Mouse (Mus musculus) embryonic facial prominence, embryonic 13.5 days (tissue): ENCODE measurements around the gene Shpk. TPM values are rescaled to one million over a fixed set of nuclear protein-coding genes. Genes with fewer than 3 reads are reported as not detected.

Experiments
- polyA plus RNA-seq: library from polyadenylated mRNA; unstranded; fragments of >200 nt; fragmentation: Nextera tagmentation; extraction: Ambion mirVana; gene quantifications from 2 replicates; pipeline ENCODE4 v1.2.1, GENCODE M21; 2015

Shpk gene
- polyA plus RNA-seq, 1 experiment from 2014 or later: 1.6 TPM

Other genes starting within 250 kb of the Shpk start
- 1.3 and 1.6 TPM in 2 replicates for gene Atp2a3, start 238.3 kb upstream of the Shpk start, polyA plus RNA-seq
- 0.96 and 1.0 TPM in 2 replicates for gene P2rx1, start 200.4 kb upstream of the Shpk start, polyA plus RNA-seq
- gene Camkk1, start 180.5 kb upstream of the Shpk start, polyA plus RNA-seq: 8.4 and 8.6 TPM in 2 replicates
- gene Ncbp3, start 151.7 kb upstream of the Shpk start, polyA plus RNA-seq: 14.4 and 14.5 TPM in 2 replicates
- 0.22 and 0.32 TPM in 2 replicates for gene Itgae, start 108.9 kb upstream of the Shpk start, polyA plus RNA-seq
- gene Haspin, start 61.2 kb upstream of the Shpk start, polyA plus RNA-seq: 14.6 and 16.2 TPM in 2 replicates
- 0.25 TPM in 1 of 2 replicates, not detected in the other for gene P2rx5, start 39.0 kb upstream of the Shpk start, polyA plus RNA-seq
- gene Emc6, start 22.4 kb upstream of the Shpk start, polyA plus RNA-seq: 94.3 and 102 TPM in 2 replicates
- 199 and 208 TPM in 2 replicates for gene Tax1bp3, start 22.4 kb upstream of the Shpk start, polyA plus RNA-seq
- 23.5 and 23.6 TPM in 2 replicates for gene Ctns, start 418 bp upstream of the Shpk start, polyA plus RNA-seq
- gene Trpv1, start 34.8 kb downstream of the Shpk start, polyA plus RNA-seq: 0.11 TPM in 1 of 2 replicates, not detected in the other
- gene Trpv3, start 67.9 kb downstream of the Shpk start, polyA plus RNA-seq: 0.12 and 0.15 TPM in 2 replicates
- 0.42 and 1.7 TPM in 2 replicates for gene Aspa, start 130.1 kb downstream of the Shpk start, polyA plus RNA-seq
- not detected in 2 replicates for gene Gm49340, start 130.3 kb downstream of the Shpk start, polyA plus RNA-seq
- not detected in 2 replicates for gene Spata22, start 130.3 kb downstream of the Shpk start, polyA plus RNA-seq
- not detected in 2 replicates for gene Olfr20, start 151.3 kb downstream of the Shpk start, polyA plus RNA-seq
- not detected in 2 replicates for gene Olfr376, start 171.8 kb downstream of the Shpk start, polyA plus RNA-seq
- gene Olfr1, start 200.2 kb downstream of the Shpk start, polyA plus RNA-seq: not detected in 2 replicates
- not detected in 2 replicates for gene Olfr378, start 229.0 kb downstream of the Shpk start, polyA plus RNA-seq